Mouse (Mus musculus) liver, postnatal 0 days (tissue): ENCODE data around the gene Pyroxd2. TPM values are rescaled to one million over a fixed set of nuclear protein-coding genes. Genes with fewer than 3 reads are reported as not detected.

Source experiments
- ATAC-seq: fragments of 200-750 bp; cut with Nextera tagmentation; 2 replicates; pipeline ENCODE4 v1.8.0; 2017; ENCODE audit warnings: mild to moderate bottlenecking, moderate library complexity
- DNase-seq: peaks from one replicate; pipeline ENCODE4 v3.0.0-alpha.2; 2016
- H3K27ac ChIP-seq: fragments of 300-500 bp; sonication (generic); 2 replicates; pipeline ENCODE4 v1.5.1; 2014; ENCODE audit warnings: antibody characterized with exemption, moderate library complexity, mild to moderate bottlenecking, low read depth
- H3K27me3 ChIP-seq: fragments of 300-500 bp; sonication (generic); 2 replicates; pipeline ENCODE4 v1.6.1; 2014; ENCODE audit warnings: low read length, control low read depth, mixed read lengths; ENCODE audit not compliant: insufficient read depth
- H3K36me3 ChIP-seq: fragments of 300-500 bp; sonication (generic); replicated peaks from 2 replicates; pipeline ENCODE4 v1.6.1; 2014; ENCODE audit warnings: mild to moderate bottlenecking, control low read depth, low read length, moderate library complexity, mixed read lengths; ENCODE audit not compliant: insufficient read depth
- H3K4me1 ChIP-seq: fragments of 300-500 bp; sonication (generic); 2 replicates; pipeline ENCODE4 v1.6.1; 2014; ENCODE audit warnings: antibody characterized with exemption, mild to moderate bottlenecking, control low read depth; ENCODE audit not compliant: insufficient read depth
- H3K4me2 ChIP-seq: fragments of 300-500 bp; sonication (generic); 2 replicates; pipeline ENCODE4 v1.6.1; 2014; ENCODE audit warnings: low read depth, mild to moderate bottlenecking, low read length, moderate library complexity, mixed read lengths
- H3K4me3 ChIP-seq: fragments of 300-500 bp; sonication (generic); 2 replicates; pipeline ENCODE4 v1.5.1; 2014; ENCODE audit warnings: low read depth, low read length
- H3K9ac ChIP-seq: fragments of 300-500 bp; sonication (generic); replicated peaks from 2 replicates; pipeline ENCODE4 v1.6.1; 2014; ENCODE audit warnings: mild to moderate bottlenecking, moderate library complexity
- H3K9me3 ChIP-seq: fragments of 300-500 bp; sonication (generic); 2 replicates; pipeline ENCODE4 v1.6.1; 2016; ENCODE audit warnings: mild to moderate bottlenecking, control low read depth, low read length, mixed read lengths
- CTCF ChIP-seq: sonication (generic); IDR thresholded peaks from 2 replicates; pipeline ENCODE4 v1.5.1; 2016; ENCODE audit warnings: antibody characterized with exemption, low read depth
- EP300 ChIP-seq: IDR thresholded peaks from 2 replicates; pipeline ENCODE4 v1.6.1; 2016; ENCODE audit warnings: antibody characterized with exemption, low read depth, mild to moderate bottlenecking
- WGBS: fragments of 180-500 bp; shearing (Covaris S2); extraction: QIAGEN DNeasy Blood & Tissue Kit; methylation state at CpG from one replicate; pipeline ENCODE4 v1.1.7; 2014; ENCODE audit not compliant: insufficient replicate concordance; 5-methylcytosine and 5-hydroxymethylcytosine counted together
- polyA plus RNA-seq: library from polyadenylated mRNA; unstranded; fragments of >200 nt; fragmentation: Nextera tagmentation; extraction: Ambion mirVana; gene quantifications from 2 replicates; pipeline ENCODE4 v1.2.1, GENCODE M21; 2015

The Pyroxd2 gene
- polyA plus RNA-seq, 1 experiment from 2014 or later, result 7.5 TPM

GRCm38 (mm10) chr19:42726766-42727165, 25.8 kb downstream of the Pyroxd2 start:
- Histone ChIP-seq H3K9ac (no peak overlapping the region), H3K4me2 (no peak overlapping the region), H3K9me3 (no peaks in the 10 kb centered on the region), H3K36me3 (0 out of 2 replicates have a peak, but pooled peaks cover 6% of the 10 kb centered on the region), H3K4me3 (no peak overlapping the region), H3K4me1 (no peaks in the 10 kb centered on the region), H3K27me3 (no peaks in the 10 kb centered on the region), H3K27ac (no peak overlapping the region)
- TF ChIP-seq CTCF (no peak), EP300 (no peak)
- WGBS, result 89% methylated on average over 10 of the region's 10 CpGs
- DNase-seq (no peak), ATAC-seq (no peak)

- ATAC-seq (no peak), DNase-seq (no peak)
- Histone ChIP-seq H3K36me3 (0 out of 2 replicates have a peak, but pooled peaks cover 6% of the 10 kb centered on the region), H3K9ac (no peak overlapping the region), H3K9me3 (no peaks in the 10 kb centered on the region), H3K4me2 (no peak overlapping the region), H3K27ac (no peak overlapping the region), H3K4me1 (no peaks in the 10 kb centered on the region), H3K4me3 (no peak overlapping the region), H3K27me3 (no peaks in the 10 kb centered on the region)
- WGBS, result 69% methylated on average over 3 of the region's 3 CpGs
- TF ChIP-seq EP300, result no peak
- TF ChIP-seq CTCF, result no peak
These were observed 26.6 kb downstream of the Pyroxd2 start for GRCm38 (mm10) chr19:42725973-42726350.

- Histone ChIP-seq H3K27ac (no peak overlapping the region; the same call in 1 of the 2 replicates), H3K36me3 (0 out of 2 replicates have a peak, but pooled peaks cover 6% of the 10 kb centered on the region), H3K4me3 (no peak overlapping the region), H3K9ac (no peak overlapping the region), H3K4me1 (no peaks in the 10 kb centered on the region), H3K4me2 (no peak overlapping the region), H3K27me3 (no peaks in the 10 kb centered on the region), H3K9me3 (no peaks in the 10 kb centered on the region)
- DNase-seq (no peak), ATAC-seq (no peak)
- TF ChIP-seq EP300 (no peak), CTCF (no peak)
- 46% methylated on average over 16 of the region's 16 CpGs for WGBS
These were observed 27.3 kb downstream of the Pyroxd2 start for GRCm38 (mm10) chr19:42725056-42725972.

- Histone ChIP-seq H3K9ac (no peak overlapping the region), H3K4me1 (0 out of 2 replicates have a peak, but pooled peaks cover under 1% of the 10 kb centered on the region), H3K4me3 (no peak overlapping the region), H3K4me2 (no peak overlapping the region), H3K9me3 (no peaks in the 10 kb centered on the region), H3K27ac (no peak overlapping the region), H3K27me3 (no peaks in the 10 kb centered on the region), H3K36me3 (no peaks in the 10 kb centered on the region)
- TF ChIP-seq CTCF, result peak; percentile 52
- no peak for TF ChIP-seq EP300
- DNase-seq, result peak; percentile 38
- WGBS, result 62% methylated on average over 6 of the region's 6 CpGs
- peak; percentile 68 for ATAC-seq
These were observed 29.3 kb downstream of the Pyroxd2 start for GRCm38 (mm10) chr19:42723302-42723701.

GRCm38 (mm10) chr19:42722500-42722899, 30.1 kb downstream of the Pyroxd2 start:
- H3K36me3 ChIP-seq, result no peaks in the 10 kb centered on the region
- ATAC-seq (peak; percentile 72), DNase-seq (peak; percentile 77)
- no peak overlapping the region for H3K27ac ChIP-seq
- no peak overlapping the region for H3K4me2 ChIP-seq
- no peaks in the 10 kb centered on the region for H3K27me3 ChIP-seq
- 0 out of 2 replicates have a peak, but pooled peaks cover 4% of the 10 kb centered on the region for H3K4me1 ChIP-seq
- no peaks in the 10 kb centered on the region for H3K9me3 ChIP-seq
- 6% methylated on average over 1 of the region's 2 CpGs for WGBS
- no peak overlapping the region for H3K4me3 ChIP-seq
- H3K9ac ChIP-seq, result no peak overlapping the region
- TF ChIP-seq EP300 (no peak), CTCF (no peak)

- Histone ChIP-seq H3K9me3 (no peaks in the 10 kb centered on the region), H3K27ac (no peak overlapping the region), H3K4me2 (no peak overlapping the region), H3K36me3 (no peaks in the 10 kb centered on the region), H3K9ac (no peak overlapping the region), H3K4me1 (0 out of 2 replicates have a peak, but pooled peaks cover 4% of the 10 kb centered on the region), H3K4me3 (no peak overlapping the region), H3K27me3 (no peaks in the 10 kb centered on the region)
- DNase-seq, result no peak
- WGBS, result 73% methylated on average over 3 of the region's 3 CpGs
- ATAC-seq, result peak; percentile 65
- TF ChIP-seq CTCF, result no peak
- no peak for TF ChIP-seq EP300
These were observed 34.5 kb downstream of the Pyroxd2 start for GRCm38 (mm10) chr19:42718101-42718500.
